Mouse (Mus musculus) stomach, postnatal 0 days (tissue): Measurements from ENCODE around the gene Fbxw7.

Experiments used
- CTCF ChIP-seq: IDR thresholded peaks from 2 replicates; pipeline ENCODE4 v1.5.1; 2016; ENCODE audit warnings: antibody characterized with exemption, low read depth, mild to moderate bottlenecking, moderate library complexity
- EP300 ChIP-seq: optimal IDR thresholded peaks from 2 replicates; pipeline ENCODE3; 2016; ENCODE audit warnings: antibody characterized with exemption

- TF ChIP-seq CTCF (no peak), EP300 (no peak)
These were observed 60.2 kb downstream of the Fbxw7 start for GRCm38 (mm10) chr3:84875306-84875705.
